Mouse (Mus musculus): ENCODE data around the gene Draxin. TPM values are rescaled to one million over a fixed set of nuclear protein-coding genes. Genes with fewer than 3 reads are reported as not detected.

Draxin gene
- not detected for polyA plus RNA-seq (2017; shearing (Covaris generic))

DNA sequence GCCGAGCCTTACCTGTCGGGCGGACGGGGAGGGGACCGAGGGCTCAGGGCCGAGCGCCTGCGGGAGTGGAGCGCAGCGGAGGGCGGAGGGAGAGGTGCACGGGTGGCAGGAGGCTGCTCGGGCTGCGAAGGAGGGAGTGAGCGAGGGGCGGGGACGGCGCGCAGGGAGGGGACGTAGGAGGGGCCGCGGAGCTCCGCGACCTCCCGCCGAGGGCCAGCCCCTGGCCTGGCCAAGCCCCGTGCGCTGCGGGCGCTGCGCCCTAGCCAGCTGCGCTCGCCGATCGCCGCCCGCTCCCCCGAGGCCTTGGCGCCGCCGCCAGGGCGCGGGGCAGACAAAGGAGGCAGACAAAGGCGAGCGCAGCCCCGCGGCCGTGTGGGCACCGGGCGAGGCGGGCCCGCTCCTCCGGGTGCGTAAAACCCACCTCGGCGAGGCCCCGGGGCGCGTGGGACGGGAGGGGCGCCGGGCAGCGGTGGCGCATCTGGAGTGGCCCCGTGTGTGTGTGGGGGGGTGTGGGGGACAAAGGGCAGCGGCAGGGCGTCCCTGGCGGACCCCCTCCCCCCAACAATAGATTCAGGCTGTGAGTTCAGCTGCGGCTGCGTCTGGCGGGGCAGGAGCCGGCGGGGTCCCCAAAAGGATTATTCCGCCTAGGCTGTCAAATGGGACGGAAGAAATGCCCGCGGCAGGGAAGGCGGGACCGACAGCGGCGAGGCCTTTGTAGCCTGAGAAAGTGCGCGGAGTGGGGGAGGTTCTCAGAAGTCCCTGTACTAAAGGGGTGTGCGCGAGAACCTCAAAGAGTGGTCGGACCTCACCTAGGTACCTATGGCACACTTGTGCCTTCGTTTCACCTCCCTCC is at the start of gene Draxin:
Gene Draxin (minus strand): TSS at position 138 of the 853 bp plus-strand sequence.

DNA sequence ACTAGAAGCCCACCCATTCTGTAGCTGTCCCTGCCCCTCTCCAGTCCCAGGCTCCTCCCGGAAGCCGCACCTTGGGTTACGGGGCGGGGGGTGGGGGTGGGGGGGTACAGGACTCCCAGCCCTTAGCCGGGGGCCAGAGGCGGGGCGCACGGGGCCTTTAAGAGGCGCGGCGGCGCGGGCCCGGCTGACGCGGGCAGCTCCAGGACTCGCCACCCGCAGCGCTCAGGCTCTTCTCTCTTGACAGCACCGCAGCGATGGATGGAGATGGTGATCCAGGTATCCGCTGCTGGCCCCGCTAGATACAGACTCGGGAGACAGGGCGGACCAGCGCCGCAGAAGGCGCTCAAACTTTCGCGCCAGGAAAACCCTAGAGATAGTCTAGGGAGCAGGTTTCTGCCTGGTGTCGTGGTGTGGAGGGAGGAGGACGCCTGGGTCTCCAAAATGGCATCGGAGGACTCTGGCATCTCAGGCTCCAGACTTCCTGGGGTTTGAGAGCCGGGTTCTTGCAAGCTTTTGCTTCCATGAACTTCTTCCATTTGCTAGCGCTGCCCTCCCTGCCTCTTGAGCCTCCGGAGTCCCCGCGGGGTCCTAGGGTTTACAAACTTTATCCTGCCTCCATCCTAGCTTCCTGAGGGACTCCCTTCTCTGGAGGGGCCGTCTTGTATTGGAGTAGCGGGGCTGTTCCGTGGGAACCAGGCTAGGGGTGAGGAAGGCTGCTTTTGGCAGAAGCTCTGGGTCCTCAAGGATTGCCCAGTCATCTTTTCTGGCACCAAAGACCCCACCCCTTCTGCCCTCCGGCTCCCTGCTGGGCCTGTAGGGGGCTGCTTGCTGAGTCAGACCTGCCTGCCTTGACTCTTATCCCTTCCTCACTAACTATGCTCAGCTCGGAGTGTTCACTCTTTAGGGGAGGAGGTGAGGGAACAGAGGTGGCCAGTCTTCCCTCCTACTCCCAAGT is 30.2 kb upstream of the Draxin start, which contains the start of the genes Fbxo44 and Fbxo2:
Gene Fbxo44 (minus strand): TSS at position 47 of the 955 bp plus-strand sequence.
Gene Fbxo2 (plus strand): TSS at position 186 of the 955 bp plus-strand sequence.

DNA sequence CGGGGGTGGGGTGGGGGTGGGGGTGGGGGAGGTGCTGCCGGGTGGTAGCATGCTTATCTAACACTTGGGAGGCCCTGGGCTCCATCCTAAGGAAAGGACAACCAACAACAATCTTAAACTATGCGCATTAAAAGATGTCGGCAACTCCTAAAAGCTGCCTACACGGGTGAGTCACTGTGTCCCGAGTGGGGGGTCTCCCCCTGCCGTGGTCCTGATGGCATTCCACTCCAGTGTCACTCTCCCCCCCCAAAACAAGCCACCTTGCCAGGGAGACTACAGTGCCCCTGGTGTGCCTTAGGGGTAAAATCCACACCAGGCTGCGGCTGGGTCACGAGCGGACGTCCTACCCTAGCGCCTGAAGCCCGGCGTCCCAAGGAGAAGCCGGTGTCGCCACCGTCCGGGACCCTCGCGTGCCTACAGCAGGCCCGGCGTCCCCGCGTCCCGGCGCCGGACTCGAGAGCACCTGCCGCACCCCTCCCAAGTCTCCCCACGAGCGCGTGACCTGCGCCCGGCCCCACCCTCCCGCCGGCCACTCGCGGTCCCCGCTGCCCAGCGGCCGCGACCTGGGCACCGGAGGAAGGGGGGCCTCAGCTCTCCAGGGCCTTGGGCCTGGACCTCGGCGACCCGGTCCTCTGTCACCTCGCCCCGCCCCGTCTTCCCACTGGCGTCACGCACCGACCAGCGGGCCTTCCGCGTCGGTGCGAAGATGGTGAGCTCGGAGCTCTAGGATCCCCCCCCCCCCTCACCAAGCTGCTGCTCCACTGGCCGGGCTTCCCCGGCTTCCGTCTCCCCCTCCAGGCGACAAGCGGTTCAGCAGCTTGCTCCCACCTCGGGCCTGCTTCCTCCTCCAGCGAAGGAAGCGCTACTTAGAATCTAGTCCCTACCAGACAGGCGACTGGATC is 21.0 kb upstream of the Draxin start, which contains the start of gene Fbxo6:
Gene Fbxo6 (minus strand): TSS at position 874 of the 902 bp plus-strand sequence.

DNA sequence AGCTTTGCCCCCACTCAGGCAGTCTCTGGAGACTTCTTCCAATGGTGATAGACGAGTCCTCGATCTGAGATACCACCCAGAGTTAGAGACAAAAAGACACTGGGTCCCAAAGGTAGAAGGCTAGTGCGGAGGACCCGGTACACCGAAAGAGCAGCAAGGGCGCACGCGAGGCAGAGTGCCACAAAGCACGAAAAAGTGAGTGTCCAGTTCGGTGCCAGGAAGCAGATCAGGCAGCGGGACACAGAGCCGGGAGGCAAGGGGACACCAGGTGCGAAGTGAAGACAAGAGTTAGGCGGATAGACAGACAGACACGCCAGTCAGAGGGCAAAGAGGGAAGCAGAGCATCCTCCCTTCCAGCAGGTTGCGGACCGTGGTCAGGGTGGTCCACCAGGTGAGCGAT is 365 bp downstream of the Draxin start, which contains the start of gene Mad2l2:
Gene Mad2l2 (plus strand): TSS at position 252 of the 400 bp plus-strand sequence.

DNA sequence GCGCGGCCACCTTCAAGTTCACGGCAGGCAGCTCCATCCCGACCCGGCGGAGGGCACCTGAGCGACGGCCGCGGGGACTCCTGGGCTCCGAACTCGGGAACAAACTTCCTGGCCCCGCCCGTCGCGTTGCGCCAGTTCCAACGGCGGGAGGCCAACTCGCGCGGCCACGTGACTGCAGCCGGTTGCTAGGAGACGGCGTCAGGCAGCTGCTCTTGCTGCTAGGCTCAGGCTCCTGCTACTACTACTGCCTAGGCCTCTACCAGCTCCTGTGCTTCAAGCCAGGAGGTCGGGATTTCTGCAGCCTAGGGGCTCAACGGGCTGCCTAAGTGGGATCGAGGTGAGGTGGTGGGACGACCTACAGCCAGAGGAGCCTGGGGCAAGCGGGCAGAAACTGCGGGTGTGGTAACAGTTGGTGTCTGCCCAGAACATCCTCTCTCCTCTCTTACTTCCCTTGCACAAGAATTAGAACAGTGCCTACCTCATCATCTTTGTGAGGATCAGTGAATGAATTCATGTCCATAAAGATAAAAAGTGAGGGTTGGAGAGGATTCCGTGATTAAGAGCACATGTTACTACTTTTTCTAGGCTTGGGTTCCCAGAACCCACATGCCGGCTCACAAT is 42.5 kb downstream of the Draxin start, which contains the start of gene Agtrap:
Gene Agtrap (minus strand): TSS at position 125 of the 621 bp plus-strand sequence.

Other genes with a start within 250 kb of the Draxin start
- gene Mfn2, start 226.0 kb downstream of the Draxin start, polyA plus RNA-seq (2017; shearing (Covaris generic)): 30.7 TPM
- 4.0 TPM for gene Plod1, start 193.9 kb downstream of the Draxin start, polyA plus RNA-seq (2017; shearing (Covaris generic))
- gene 2510039O18Rik, start 189.8 kb downstream of the Draxin start, polyA plus RNA-seq (2017; shearing (Covaris generic)): 81.7 TPM
- not detected for gene Nppb, start 144.9 kb downstream of the Draxin start, polyA plus RNA-seq (2017; shearing (Covaris generic))
- not detected for gene Nppa, start 130.0 kb downstream of the Draxin start, polyA plus RNA-seq (2017; shearing (Covaris generic))
- gene Clcn6, start 91.9 kb downstream of the Draxin start, polyA plus RNA-seq (2017; shearing (Covaris generic)): 11.0 TPM
- 30.3 TPM for gene Mthfr, start 91.6 kb downstream of the Draxin start, polyA plus RNA-seq (2017; shearing (Covaris generic))
- gene Agtrap, start 42.7 kb downstream of the Draxin start, polyA plus RNA-seq (2017; shearing (Covaris generic)): 11.3 TPM
- gene Mad2l2, start 314 bp downstream of the Draxin start, polyA plus RNA-seq (2017; shearing (Covaris generic)): 30.8 TPM
- gene Fbxo6, start 21.4 kb upstream of the Draxin start, polyA plus RNA-seq (2017; shearing (Covaris generic)): 30.0 TPM
- gene Fbxo44, start 29.8 kb upstream of the Draxin start, polyA plus RNA-seq (2017; shearing (Covaris generic)): 4.5 TPM
- 0.29 TPM for gene Fbxo2, start 29.9 kb upstream of the Draxin start, polyA plus RNA-seq (2017; shearing (Covaris generic))
- not detected for gene Disp3, start 157.3 kb upstream of the Draxin start, polyA plus RNA-seq (2017; shearing (Covaris generic))